Mouse (Mus musculus): ENCODE data around the gene Cpt1b.

DNA sequence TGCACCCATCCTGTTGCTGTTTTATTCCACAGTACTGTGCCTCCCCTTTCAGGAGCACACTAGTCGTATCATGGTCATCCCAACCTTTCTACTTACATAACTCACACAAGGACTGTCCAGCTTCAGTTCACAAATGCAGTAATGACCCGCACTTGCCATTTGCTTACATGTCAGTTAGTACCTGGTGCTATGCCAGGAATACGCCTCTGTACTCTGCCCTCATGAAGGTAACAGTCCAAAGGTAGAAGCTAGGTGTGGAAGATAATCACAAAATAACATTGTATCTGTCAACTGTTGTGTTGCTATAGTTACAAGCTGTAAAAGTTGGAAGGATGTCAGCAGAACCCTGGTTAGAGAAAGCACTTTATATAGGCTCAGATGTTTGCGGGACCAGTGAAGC, 28.8 kb downstream of the Cpt1b start:
- TF ChIP-seq ZNF384 (IDR thresholded peaks at IDR 0.05; ENCODE audit: low read depth, low read length) (no peak), MAFK (IDR thresholded peaks at IDR 0.05; ENCODE audit: insufficient read depth, low read depth, low read length) (no peak), ZC3H11A (IDR thresholded peaks at IDR 0.05; ENCODE audit: borderline replicate concordance, low read depth, low read length) (no peak), HCFC1 (IDR thresholded peaks at IDR 0.05; ENCODE audit: borderline replicate concordance, insufficient read depth, low read length) (no peak), CHD2 (IDR thresholded peaks at IDR 0.05; ENCODE audit: low read depth, low read length) (no peak)
